Mouse (Mus musculus) kidney, embryonic 16.5 days (tissue): Measurements from ENCODE around the gene Sh3bp4. TPM values are rescaled to one million over a fixed set of nuclear protein-coding genes. Genes with fewer than 3 reads are reported as not detected.

Experiments used
- ATAC-seq: fragments of 200-750 bp; cut with Nextera tagmentation; 2 replicates; pipeline ENCODE4 v1.8.0; 2017; ENCODE audit warnings: moderate TSS enrichment; ENCODE audit not compliant: low FRiP score, low TSS enrichment
- H3K27ac ChIP-seq: fragments of 300-500 bp; sonication (generic); 2 replicates; pipeline ENCODE4 v1.5.1; 2014; ENCODE audit warnings: low read length
- H3K27me3 ChIP-seq: fragments of 300-500 bp; sonication (generic); 2 replicates; pipeline ENCODE4 v1.6.1; 2014; ENCODE audit warnings: low read length, control low read depth, mixed read lengths; ENCODE audit not compliant: insufficient read depth
- H3K36me3 ChIP-seq: fragments of 300-500 bp; sonication (generic); 2 replicates; pipeline ENCODE4 v1.6.1; 2014; ENCODE audit warnings: low read length, control low read depth, mixed read lengths; ENCODE audit not compliant: insufficient read depth
- H3K4me1 ChIP-seq: fragments of 300-500 bp; sonication (generic); 2 replicates; pipeline ENCODE4 v1.6.1; 2014; ENCODE audit warnings: low read length, control low read depth, mixed read lengths; ENCODE audit not compliant: insufficient read depth
- H3K4me2 ChIP-seq: fragments of 300-500 bp; sonication (generic); replicated peaks from 2 replicates; pipeline ENCODE4 v1.6.1; 2014; ENCODE audit warnings: low read depth, low read length
- H3K4me3 ChIP-seq: fragments of 300-500 bp; sonication (generic); 2 replicates; pipeline ENCODE4 v1.5.1; 2014; ENCODE audit warnings: mild to moderate bottlenecking, low read length
- H3K9ac ChIP-seq: fragments of 300-500 bp; sonication (generic); replicated peaks from 2 replicates; pipeline ENCODE4 v1.6.1; 2014; ENCODE audit warnings: low read length
- H3K9me3 ChIP-seq: fragments of 300-500 bp; sonication (generic); 2 replicates; pipeline ENCODE4 v1.6.1; 2016; ENCODE audit warnings: low read length, control low read depth
- WGBS: fragments of 180-500 bp; shearing (Covaris S2); extraction: QIAGEN DNeasy Blood & Tissue Kit; methylation state at CpG from one replicate; pipeline ENCODE4 v1.1.7; 2014; 5-methylcytosine and 5-hydroxymethylcytosine counted together
- polyA plus RNA-seq: library from polyadenylated mRNA; unstranded; fragments of >200 nt; fragmentation: Nextera tagmentation; extraction: Ambion mirVana; gene quantifications from 2 replicates; pipeline ENCODE4 v1.2.1, GENCODE M21; 2015

The Sh3bp4 gene
- polyA plus RNA-seq, 1 experiment from 2014 or later, result 29.1 TPM

DNA sequence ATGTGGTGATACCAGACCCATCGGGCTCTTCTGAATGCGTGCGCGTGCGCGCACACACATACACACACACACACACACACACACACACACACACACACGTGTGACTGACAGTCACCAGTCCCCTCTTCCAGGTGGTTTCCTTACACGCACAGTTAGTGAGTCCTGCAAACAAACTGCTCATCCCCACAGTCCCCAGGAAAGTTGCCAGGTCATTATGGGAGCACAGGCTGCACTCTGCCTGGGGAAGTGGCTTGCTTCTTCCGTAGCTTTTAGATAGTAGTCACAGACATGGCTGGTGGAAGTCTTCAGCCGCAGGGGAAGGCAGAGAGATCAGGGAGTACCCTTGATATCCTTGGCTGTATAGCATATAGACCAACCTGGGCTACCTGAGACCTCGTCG lies 33.3 kb downstream of the Sh3bp4 start:
- H3K27me3 ChIP-seq, result no peaks in the 10 kb centered on the region
- H3K27ac ChIP-seq, result peak overlapping the region; percentile 79
- no peak overlapping the region for H3K4me2 ChIP-seq
- no peak overlapping the region; the same call in 1 of the 2 replicates for H3K9ac ChIP-seq
- no peaks in the 10 kb centered on the region for H3K9me3 ChIP-seq
- no peak for ATAC-seq
- peaks cover 54% of the 10 kb centered on the region for H3K4me1 ChIP-seq
- no peaks in the 10 kb centered on the region for H3K36me3 ChIP-seq
- no peak overlapping the region for H3K4me3 ChIP-seq
- 80% methylated on average over 12 of the region's 12 CpGs for WGBS

DNA sequence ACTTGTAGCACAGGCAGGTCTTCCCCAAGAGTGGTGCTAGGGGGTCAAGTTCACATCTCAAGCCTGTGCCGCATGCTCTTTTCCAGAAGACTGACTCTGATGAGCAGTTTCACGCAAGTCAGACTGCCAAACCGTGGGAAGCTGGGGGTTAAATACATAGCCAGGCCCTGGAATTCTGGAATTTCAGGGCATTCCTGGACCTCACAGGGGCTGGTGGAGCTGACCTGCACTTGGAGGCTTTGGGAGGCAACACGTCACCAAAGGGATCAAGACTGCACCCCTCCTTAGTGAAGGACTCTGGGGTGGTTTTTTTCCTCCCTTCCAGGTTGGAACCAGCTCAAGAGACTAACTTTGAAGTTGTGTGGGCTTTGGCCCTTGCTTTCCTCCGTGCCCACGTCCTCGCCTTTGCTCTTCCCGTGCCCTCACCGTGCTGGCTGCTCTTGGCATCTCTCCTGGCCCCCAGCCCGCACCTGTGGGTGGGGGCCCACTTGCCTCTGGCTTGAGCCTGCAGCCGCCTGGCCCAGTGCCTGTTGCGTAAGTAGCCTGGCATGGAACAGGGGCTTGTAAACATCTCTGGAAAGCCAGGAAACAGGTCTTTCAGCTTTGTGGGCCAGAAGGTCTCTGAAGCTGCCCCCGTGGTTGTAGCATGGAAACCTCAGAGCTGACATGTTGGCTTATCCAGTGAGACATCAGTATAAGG lies 34.0 kb downstream of the Sh3bp4 start:
- Histone ChIP-seq H3K4me2 (no peak overlapping the region), H3K9ac (no peak overlapping the region; the same call in 1 of the 2 replicates), H3K27ac (peak overlapping the region; percentile 79), H3K36me3 (no peaks in the 10 kb centered on the region), H3K9me3 (no peaks in the 10 kb centered on the region), H3K4me1 (peaks cover 61% of the 10 kb centered on the region), H3K4me3 (no peak overlapping the region), H3K27me3 (no peaks in the 10 kb centered on the region)
- WGBS, result 52% methylated on average over 13 of the region's 13 CpGs
- ATAC-seq, result no peak

DNA sequence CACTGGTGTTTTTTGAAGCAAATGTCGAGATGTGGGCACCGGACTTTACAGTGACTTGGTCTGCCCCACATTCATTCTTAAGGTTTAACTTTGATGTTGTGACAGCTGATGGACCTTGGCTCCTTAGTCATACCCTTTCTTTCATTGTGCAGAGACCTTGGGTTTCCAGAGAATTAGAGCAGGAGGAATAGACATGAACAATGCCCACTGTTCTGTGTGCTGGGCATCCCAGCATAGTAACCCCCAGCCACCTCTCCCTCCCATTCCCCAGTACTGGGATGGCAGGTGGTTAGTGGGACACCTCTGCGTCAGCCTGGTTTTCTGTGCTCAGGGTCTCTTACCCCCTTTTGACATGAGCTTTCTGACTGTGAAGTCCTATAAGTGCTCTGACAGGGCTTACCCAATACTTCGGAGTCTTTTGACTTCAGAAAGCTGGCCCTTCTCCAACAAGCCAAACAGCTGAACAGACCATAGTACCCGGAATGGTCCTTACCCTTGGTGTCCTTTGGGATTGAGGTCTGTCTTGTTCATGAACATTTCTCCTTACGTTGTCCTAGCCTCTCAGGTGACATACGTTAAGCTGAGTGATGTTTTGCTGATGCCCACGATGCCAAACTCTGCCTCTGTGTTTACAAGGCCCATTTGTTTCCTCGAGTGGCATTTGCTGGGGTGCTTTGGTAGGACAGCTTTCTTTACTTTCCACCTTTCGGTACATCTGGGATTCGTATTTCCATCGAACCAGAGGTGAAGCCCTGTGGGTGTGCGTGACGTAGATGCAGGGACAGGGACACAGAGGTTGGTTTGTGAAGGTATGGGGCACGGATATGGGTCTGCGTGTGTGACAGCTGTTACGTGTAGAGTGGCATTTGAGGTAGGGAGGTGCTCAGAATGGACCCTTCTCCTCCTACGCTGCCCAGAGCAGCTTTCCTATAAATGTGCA lies 35.9 kb downstream of the Sh3bp4 start:
- Histone ChIP-seq H3K36me3 (no peaks in the 10 kb centered on the region), H3K9me3 (no peaks in the 10 kb centered on the region), H3K4me2 (no peak overlapping the region), H3K4me3 (no peak overlapping the region), H3K27me3 (no peaks in the 10 kb centered on the region), H3K9ac (no peak overlapping the region), H3K27ac (no peak overlapping the region), H3K4me1 (peaks cover 76% of the 10 kb centered on the region)
- 85% methylated on average over 18 of the region's 18 CpGs for WGBS
- ATAC-seq, result no peak

DNA sequence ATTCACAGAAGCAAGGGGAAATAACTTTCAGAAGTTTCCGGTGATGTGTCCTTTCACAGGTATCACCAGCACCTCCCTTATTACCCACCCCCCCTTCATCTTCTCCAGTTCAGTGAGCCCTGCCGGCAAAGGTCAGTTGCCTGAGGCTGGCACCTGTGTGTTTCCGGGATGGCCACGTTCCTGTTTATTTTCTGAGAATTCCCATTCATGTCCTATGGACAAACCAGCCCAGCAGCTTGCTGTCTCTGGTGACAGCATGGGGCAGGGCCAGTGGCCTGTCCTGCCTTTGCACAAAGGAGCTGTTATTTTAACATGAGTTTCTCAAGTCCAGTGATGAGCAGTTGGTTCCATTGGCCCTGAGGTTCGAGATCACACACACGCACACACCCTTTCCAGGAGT lies 37.3 kb downstream of the Sh3bp4 start:
- WGBS, result 44% methylated on average over 6 of the region's 6 CpGs
- Histone ChIP-seq H3K27me3 (no peaks in the 10 kb centered on the region), H3K9ac (no peak overlapping the region), H3K4me1 (peaks cover 73% of the 10 kb centered on the region), H3K9me3 (no peaks in the 10 kb centered on the region), H3K4me2 (no peak overlapping the region), H3K4me3 (no peak overlapping the region), H3K27ac (peak overlapping the region; percentile 89), H3K36me3 (no peaks in the 10 kb centered on the region)
- ATAC-seq, result no peak

DNA sequence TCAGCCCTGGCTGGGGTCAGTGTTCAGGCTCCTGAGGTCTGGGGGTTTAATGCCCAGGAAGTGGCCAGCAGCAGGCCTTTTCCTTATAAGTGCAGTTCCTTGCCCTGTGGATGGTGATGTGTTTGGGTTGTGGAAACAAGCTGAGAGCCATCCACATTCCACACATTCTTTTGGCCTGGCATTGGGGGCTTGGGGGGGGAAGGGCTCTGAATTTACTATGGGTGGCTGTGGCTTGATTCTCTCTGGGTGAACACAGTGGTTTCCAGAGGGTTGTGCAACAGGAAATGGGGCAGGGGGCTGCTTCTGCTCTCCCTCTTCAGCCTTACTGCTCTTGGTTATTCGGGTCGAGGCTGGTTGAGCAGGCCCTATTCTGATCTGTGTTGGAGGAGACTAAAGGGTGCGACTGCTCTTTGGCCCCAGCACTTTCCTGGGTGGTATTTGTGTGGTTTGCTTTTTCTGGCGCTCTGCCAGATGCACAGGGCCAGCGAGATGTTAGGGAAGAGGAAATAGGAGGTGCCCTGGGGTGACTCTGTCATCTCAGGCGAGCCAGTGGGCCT lies 38.2 kb downstream of the Sh3bp4 start:
- Histone ChIP-seq H3K9me3 (no peaks in the 10 kb centered on the region), H3K27me3 (no peaks in the 10 kb centered on the region), H3K4me1 (peaks cover 68% of the 10 kb centered on the region), H3K27ac (peak overlapping the region; percentile 89), H3K9ac (peak overlapping the region; percentile 36; the same call in 1 of the 2 replicates), H3K4me2 (no peak overlapping the region), H3K4me3 (no peak overlapping the region), H3K36me3 (no peaks in the 10 kb centered on the region)
- ATAC-seq, result peak; percentile 76
- WGBS, result 8% methylated on average over 6 of the region's 6 CpGs

DNA sequence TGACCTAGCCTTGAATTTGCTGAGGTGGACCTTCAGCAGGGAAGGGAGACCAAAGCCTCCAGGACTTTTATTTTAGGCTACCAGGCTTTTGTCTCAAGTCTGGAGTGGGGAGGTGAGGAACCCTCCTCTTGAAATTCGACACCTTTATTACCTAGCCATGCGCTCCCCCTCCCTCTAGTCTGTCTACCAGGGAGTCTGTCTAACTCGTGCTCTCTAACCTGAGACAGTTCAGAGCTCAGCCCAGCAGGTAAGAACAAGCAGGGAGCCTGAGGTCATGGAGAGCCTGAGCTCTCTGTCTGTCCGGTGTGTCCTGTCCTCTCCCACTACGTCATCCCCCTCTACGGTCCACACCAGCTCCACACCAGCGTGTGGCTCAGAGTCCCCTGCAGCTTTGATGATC lies 39.6 kb downstream of the Sh3bp4 start:
- H3K4me2 ChIP-seq, result no peak overlapping the region
- peaks cover 66% of the 10 kb centered on the region for H3K4me1 ChIP-seq
- H3K9ac ChIP-seq, result no peak overlapping the region
- H3K27ac ChIP-seq, result peak overlapping the region; percentile 56
- no peaks in the 10 kb centered on the region for H3K36me3 ChIP-seq
- peak; percentile 49 for ATAC-seq
- H3K9me3 ChIP-seq, result no peaks in the 10 kb centered on the region
- 42% methylated on average over 7 of the region's 7 CpGs for WGBS
- H3K27me3 ChIP-seq, result no peaks in the 10 kb centered on the region
- no peak overlapping the region for H3K4me3 ChIP-seq

DNA sequence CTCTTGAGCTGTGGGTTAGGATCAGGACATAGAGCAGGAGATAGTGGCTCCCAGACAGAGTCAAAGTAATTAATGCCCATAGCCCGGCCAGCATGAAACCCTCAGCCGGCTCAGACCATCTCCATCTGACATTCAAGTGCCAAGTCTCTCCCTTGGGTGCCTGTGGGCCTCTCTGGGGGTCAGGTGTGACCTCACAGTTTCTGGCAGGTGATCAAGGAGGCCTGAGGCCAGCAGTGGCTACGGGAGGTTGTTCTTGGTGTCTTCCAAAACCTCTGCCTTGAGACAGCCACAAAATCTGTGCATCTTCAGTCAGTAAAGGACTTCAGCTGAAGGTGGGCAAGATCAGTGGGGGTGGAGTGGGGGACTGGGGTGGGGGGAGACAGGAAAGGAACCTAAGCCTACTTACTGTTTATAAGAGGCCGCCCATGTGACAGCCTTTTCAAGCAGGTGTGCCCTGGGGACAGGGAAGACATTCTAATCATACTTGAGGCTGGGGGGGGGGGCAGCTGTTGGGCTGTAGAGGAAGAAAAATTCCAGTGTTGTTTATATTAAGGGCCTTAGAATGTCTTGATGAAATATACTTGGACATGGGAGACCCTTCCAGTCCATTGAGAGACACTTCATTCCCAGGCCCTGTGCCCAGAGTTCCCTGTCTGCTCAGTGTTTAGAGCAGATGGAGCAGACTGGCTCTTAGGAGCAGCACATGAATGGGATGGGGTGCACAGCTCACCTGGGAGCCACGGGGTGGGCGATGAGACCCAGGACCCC lies 40.7 kb downstream of the Sh3bp4 start:
- Histone ChIP-seq H3K4me3 (no peak overlapping the region), H3K9ac (no peak overlapping the region), H3K36me3 (no peaks in the 10 kb centered on the region), H3K4me1 (peaks cover 61% of the 10 kb centered on the region), H3K27me3 (no peaks in the 10 kb centered on the region), H3K9me3 (no peaks in the 10 kb centered on the region), H3K27ac (no peak overlapping the region), H3K4me2 (no peak overlapping the region)
- WGBS, result 77% methylated on average over 6 of the region's 6 CpGs
- no peak for ATAC-seq

DNA sequence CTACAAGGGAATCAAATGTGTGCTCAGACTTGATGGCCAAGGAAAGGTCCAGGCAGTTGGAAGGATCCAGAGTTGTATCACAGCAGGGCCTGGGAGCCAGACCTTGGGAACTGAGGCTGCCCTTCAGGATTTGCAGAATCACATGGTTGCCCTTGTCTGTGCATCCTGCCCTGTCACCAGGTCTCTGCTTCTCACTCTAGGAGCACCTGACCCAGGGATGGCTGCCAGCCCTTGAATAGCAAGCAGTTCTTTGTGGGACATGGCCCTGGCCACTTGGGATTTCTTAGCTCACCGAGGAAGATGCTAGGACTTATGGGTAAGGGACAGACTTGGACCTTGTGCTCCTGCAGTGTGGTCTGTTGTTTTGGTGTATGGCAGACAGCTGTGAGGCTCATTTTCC lies 42.3 kb downstream of the Sh3bp4 start:
- Histone ChIP-seq H3K4me2 (no peak overlapping the region), H3K9ac (no peak overlapping the region), H3K36me3 (no peaks in the 10 kb centered on the region), H3K9me3 (no peaks in the 10 kb centered on the region), H3K27me3 (no peaks in the 10 kb centered on the region), H3K27ac (no peak overlapping the region), H3K4me1 (peaks cover 63% of the 10 kb centered on the region), H3K4me3 (no peak overlapping the region)
- WGBS, result 80% methylated on average over 1 of the region's 1 CpGs
- ATAC-seq, result no peak

DNA sequence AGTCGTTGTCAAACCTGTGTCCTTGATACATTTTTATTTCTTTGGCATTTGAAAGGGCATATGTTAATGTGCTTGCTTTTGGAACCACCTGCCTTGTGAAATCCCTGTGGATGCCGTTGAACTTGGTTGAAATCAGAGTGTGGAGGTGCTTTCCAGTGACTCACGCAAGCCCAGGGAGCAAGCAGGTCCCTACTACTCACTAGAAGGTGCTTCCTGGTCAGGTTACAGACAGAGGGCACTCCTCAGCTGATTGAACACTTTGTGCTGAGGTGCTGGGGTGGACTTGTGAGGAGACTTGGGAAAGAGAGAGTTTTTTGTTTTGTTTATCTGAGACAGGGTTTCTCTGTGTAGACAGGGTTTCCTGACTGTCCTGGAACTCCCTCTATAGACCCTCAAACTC lies 43.5 kb downstream of the Sh3bp4 start:
- 79% methylated on average over 3 of the region's 3 CpGs for WGBS
- H3K4me1 ChIP-seq, result peaks cover 56% of the 10 kb centered on the region
- no peaks in the 10 kb centered on the region for H3K27me3 ChIP-seq
- H3K4me3 ChIP-seq, result no peak overlapping the region
- no peak overlapping the region for H3K4me2 ChIP-seq
- H3K27ac ChIP-seq, result no peak overlapping the region
- no peaks in the 10 kb centered on the region for H3K36me3 ChIP-seq
- H3K9me3 ChIP-seq, result no peaks in the 10 kb centered on the region
- no peak overlapping the region for H3K9ac ChIP-seq
- ATAC-seq, result no peak
